Mouse (Mus musculus) E14TG2a.4 (cell line): ENCODE data around the gene Ccdc50.

Experiments used
- CTCF ChIP-seq: conservative IDR thresholded peaks from 2 replicates; pipeline ENCODE4 v1.5.1; 2014; ENCODE audit warnings: low read length
- NANOG ChIP-seq: IDR thresholded peaks from 2 replicates; pipeline ENCODE4 v1.6.1; 2014; ENCODE audit warnings: borderline replicate concordance, low read length, mixed read lengths
- POU5F1 ChIP-seq: IDR thresholded peaks from 2 replicates; pipeline ENCODE4 v1.6.1; 2014; ENCODE audit warnings: low read length, borderline replicate concordance

GRCm38 (mm10) chr16:27404107-27404506 is 15.4 kb downstream of the Ccdc50 start:
- no peak for TF ChIP-seq CTCF
- TF ChIP-seq NANOG = no peak
- TF ChIP-seq POU5F1 = no peak
